Mouse (Mus musculus) ES-Bruce4 (cell line): ENCODE results near the gene Hrh1.

ENCODE experiments used
- CTCF ChIP-seq: IDR thresholded peaks from one replicate; pipeline ENCODE4 v1.8.1; 2011; ENCODE audit warnings: low read depth, low read length
- EP300 ChIP-seq: IDR thresholded peaks from 2 replicates; pipeline ENCODE4 v1.6.1; 2011; ENCODE audit warnings: low read depth, low read length; ENCODE audit not compliant: insufficient read depth
- POLR2A ChIP-seq: IDR thresholded peaks from one replicate; pipeline ENCODE4 v1.8.1; 2011; ENCODE audit warnings: low read length; ENCODE audit not compliant: insufficient read depth

GRCm38 (mm10) chr6:114397691-114398217 is at the start of gene Hrh1:
- TF ChIP-seq CTCF = no peak
- no peak for TF ChIP-seq EP300
- no peak for TF ChIP-seq POLR2A
